Mouse (Mus musculus): Measurements from ENCODE around the gene Rassf1.

Rassf1 gene

GRCm38 (mm10) chr9:107540420-107540819, 10.9 kb upstream of the Rassf1 start:
- DNase-seq (ENCODE audit: low read depth, low spot score): no peak

- DNase-seq (ENCODE audit: low read depth, low spot score): no peak
Observed at GRCm38 (mm10) chr9:107541005-107541404, 10.3 kb upstream of the Rassf1 start.

GRCm38 (mm10) chr9:107541474-107542351, 9.6 kb upstream of the Rassf1 start, which contains the start of the genes Cyb561d2 and Nprl2:
Cyb561d2 (minus strand) TSS chr9:107542193.
Nprl2 (plus strand) TSS chr9:107542226.
- peak; percentile 89 for DNase-seq (ENCODE audit: low read depth, low spot score)

GRCm38 (mm10) chr9:107542352-107542686, 9.0 kb upstream of the Rassf1 start:
- no peak for DNase-seq (ENCODE audit: low read depth, low spot score)

GRCm38 (mm10) chr9:107542721-107543120, 8.6 kb upstream of the Rassf1 start:
- no peak for DNase-seq (ENCODE audit: low read depth, low spot score)

GRCm38 (mm10) chr9:107543299-107543698, 8.1 kb upstream of the Rassf1 start:
- no peak for DNase-seq (ENCODE audit: low read depth, low spot score)

- no peak for DNase-seq (ENCODE audit: low read depth, low spot score)
Observed at GRCm38 (mm10) chr9:107544196-107544700, 7.1 kb upstream of the Rassf1 start.

- DNase-seq (ENCODE audit: low read depth, low spot score): no peak
Observed at GRCm38 (mm10) chr9:107544729-107545128, 6.6 kb upstream of the Rassf1 start.

GRCm38 (mm10) chr9:107545199-107545598, 6.2 kb upstream of the Rassf1 start:
- no peak for DNase-seq (ENCODE audit: low read depth, low spot score)

GRCm38 (mm10) chr9:107545602-107546001, 5.8 kb upstream of the Rassf1 start:
- DNase-seq (ENCODE audit: low read depth, low spot score): no peak

- peak; percentile 85 for DNase-seq (ENCODE audit: low read depth, low spot score)
Observed at GRCm38 (mm10) chr9:107547026-107547425, 4.3 kb upstream of the Rassf1 start, which contains the start of gene Zmynd10. Zmynd10 (plus strand) TSS chr9:107547298.

GRCm38 (mm10) chr9:107547957-107548356, 3.4 kb upstream of the Rassf1 start:
- DNase-seq (ENCODE audit: low read depth, low spot score): no peak

- no peak for DNase-seq (ENCODE audit: low read depth, low spot score)
Observed at GRCm38 (mm10) chr9:107548820-107549219, 2.5 kb upstream of the Rassf1 start.

GRCm38 (mm10) chr9:107549297-107550074, 1.9 kb upstream of the Rassf1 start:
- no peak for DNase-seq (ENCODE audit: low read depth, low spot score)

- no peak for DNase-seq (ENCODE audit: low read depth, low spot score)
Observed at GRCm38 (mm10) chr9:107550491-107551116, 751 bp upstream of the Rassf1 start.

GRCm38 (mm10) chr9:107551890-107552355, 568 bp downstream of the Rassf1 start:
- DNase-seq (ENCODE audit: low read depth, low spot score): no peak

- no peak for DNase-seq (ENCODE audit: low read depth, low spot score)
Observed at GRCm38 (mm10) chr9:107552690-107553393, 1.5 kb downstream of the Rassf1 start.

- no peak for DNase-seq (ENCODE audit: low read depth, low spot score)
Observed at GRCm38 (mm10) chr9:107553541-107554318, 2.4 kb downstream of the Rassf1 start.

- peak; percentile 99 for DNase-seq (ENCODE audit: low read depth, low spot score)
Observed at GRCm38 (mm10) chr9:107554319-107554825, 3.0 kb downstream of the Rassf1 start.

GRCm38 (mm10) chr9:107555031-107555457, 3.7 kb downstream of the Rassf1 start:
- DNase-seq (ENCODE audit: low read depth, low spot score): peak; percentile 77

All from skeletal muscle tissue, adult 2 months (tissue).